Mouse (Mus musculus) stomach, postnatal 0 days (tissue): ENCODE data around the gene Epha4. TPM values are rescaled to one million over a fixed set of nuclear protein-coding genes. Genes with fewer than 3 reads are reported as not detected.

Source experiments
- ATAC-seq: fragments of 200-750 bp; cut with Nextera tagmentation; 2 replicates; pipeline ENCODE4 v1.8.0; 2017; ENCODE audit not compliant: low FRiP score, low TSS enrichment
- DNase-seq: peaks from one replicate; pipeline ENCODE4 v3.0.0-alpha.2; 2016; ENCODE audit warnings: low spot score
- H3K27ac ChIP-seq: fragments of 300-500 bp; sonication (generic); replicated peaks from 2 replicates; pipeline ENCODE4 v1.5.1; 2014; ENCODE audit warnings: mild to moderate bottlenecking, control low read depth
- H3K27me3 ChIP-seq: fragments of 300-500 bp; sonication (generic); 2 replicates; pipeline ENCODE4 v1.6.1; 2014; ENCODE audit warnings: low read length; ENCODE audit not compliant: control insufficient read depth, insufficient read depth
- H3K36me3 ChIP-seq: fragments of 300-500 bp; sonication (generic); 2 replicates; pipeline ENCODE4 v1.6.1; 2014; ENCODE audit warnings: low read length, mixed read lengths; ENCODE audit not compliant: control insufficient read depth, insufficient read depth
- H3K4me1 ChIP-seq: fragments of 300-500 bp; sonication (generic); replicated peaks from 2 replicates; pipeline ENCODE4 v1.6.1; 2014; ENCODE audit warnings: antibody characterized with exemption; ENCODE audit not compliant: control insufficient read depth, insufficient read depth
- H3K4me2 ChIP-seq: fragments of 300-500 bp; sonication (generic); replicated peaks from 2 replicates; pipeline ENCODE4 v1.6.1; 2014; ENCODE audit warnings: low read depth, mild to moderate bottlenecking, control low read depth, moderate library complexity
- H3K4me3 ChIP-seq: fragments of 300-500 bp; sonication (generic); 2 replicates; pipeline ENCODE4 v1.5.1; 2014; ENCODE audit warnings: low read depth, low read length, control low read depth
- H3K9ac ChIP-seq: fragments of 300-500 bp; sonication (generic); 2 replicates; pipeline ENCODE4 v1.6.1; 2014; ENCODE audit warnings: mild to moderate bottlenecking, low read length, control low read depth, mixed read lengths
- H3K9me3 ChIP-seq: fragments of 300-500 bp; sonication (generic); 2 replicates; pipeline ENCODE4 v1.6.1; 2016; ENCODE audit warnings: low read length; ENCODE audit not compliant: control insufficient read depth
- CTCF ChIP-seq: IDR thresholded peaks from 2 replicates; pipeline ENCODE4 v1.5.1; 2016; ENCODE audit warnings: antibody characterized with exemption, low read depth, mild to moderate bottlenecking, moderate library complexity
- EP300 ChIP-seq: optimal IDR thresholded peaks from 2 replicates; pipeline ENCODE3; 2016; ENCODE audit warnings: antibody characterized with exemption
- WGBS: fragments of 180-500 bp; shearing (Covaris S2); extraction: QIAGEN DNeasy Blood & Tissue Kit; methylation state at CpG from one replicate; pipeline ENCODE4 v1.1.7; 2014; 5-methylcytosine and 5-hydroxymethylcytosine counted together
- polyA plus RNA-seq: library from polyadenylated mRNA; unstranded; fragments of >200 nt; fragmentation: Nextera tagmentation; extraction: Ambion mirVana; gene quantifications from 2 replicates; pipeline ENCODE4 v1.2.1, GENCODE M21; 2015

Epha4 gene
- polyA plus RNA-seq, 1 experiment from 2014 or later = 5.4 TPM

GRCm38 (mm10) chr1:77503711-77504181 lies 11.1 kb downstream of the Epha4 start:
- TF ChIP-seq CTCF (0 out of 2 replicates have a peak, but pooled peaks have one; percentile 8), EP300 (no peak)
- Histone ChIP-seq H3K27ac (no peak overlapping the region), H3K4me2 (no peak overlapping the region), H3K4me3 (no peak overlapping the region), H3K9me3 (no peaks in the 10 kb centered on the region), H3K27me3 (no peaks in the 10 kb centered on the region), H3K4me1 (no peaks in the 10 kb centered on the region), H3K9ac (no peak overlapping the region), H3K36me3 (no peaks in the 10 kb centered on the region)
- DNase-seq = peak; percentile 19
- no peak for ATAC-seq
- WGBS = 71% methylated on average over 8 of the region's 8 CpGs

GRCm38 (mm10) chr1:77502554-77503119 lies 12.3 kb downstream of the Epha4 start:
- Histone ChIP-seq H3K4me3 (no peak overlapping the region), H3K27me3 (no peaks in the 10 kb centered on the region), H3K4me2 (no peak overlapping the region), H3K9ac (no peak overlapping the region), H3K4me1 (no peaks in the 10 kb centered on the region), H3K36me3 (no peaks in the 10 kb centered on the region), H3K9me3 (no peaks in the 10 kb centered on the region), H3K27ac (no peak overlapping the region)
- DNase-seq (no peak), ATAC-seq (no peak)
- no peak for TF ChIP-seq EP300
- TF ChIP-seq CTCF = no peak
- 47% methylated on average over 11 of the region's 11 CpGs for WGBS

- no peaks in the 10 kb centered on the region for H3K36me3 ChIP-seq
- TF ChIP-seq EP300 (no peak), CTCF (no peak)
- H3K27me3 ChIP-seq = no peaks in the 10 kb centered on the region
- no peak overlapping the region for H3K27ac ChIP-seq
- no peak overlapping the region for H3K9ac ChIP-seq
- 0 out of 2 replicates have a peak, but pooled peaks cover 3% of the 10 kb centered on the region for H3K4me1 ChIP-seq
- no peak overlapping the region for H3K4me3 ChIP-seq
- no peaks in the 10 kb centered on the region for H3K9me3 ChIP-seq
- no peak overlapping the region for H3K4me2 ChIP-seq
- DNase-seq (no peak), ATAC-seq (no peak)
- 81% methylated on average over 13 of the region's 13 CpGs for WGBS
Measured at GRCm38 (mm10) chr1:77501363-77501933, 13.4 kb downstream of the Epha4 start.

GRCm38 (mm10) chr1:77497506-77497905 lies 17.4 kb downstream of the Epha4 start:
- ATAC-seq = no peak
- 67% methylated on average over 4 of the region's 4 CpGs for WGBS

GRCm38 (mm10) chr1:77496468-77497181 lies 18.3 kb downstream of the Epha4 start:
- Histone ChIP-seq H3K4me2 (no peak overlapping the region; the same call in 1 of the 2 replicates), H3K9me3 (no peaks in the 10 kb centered on the region), H3K36me3 (no peaks in the 10 kb centered on the region), H3K27me3 (no peaks in the 10 kb centered on the region), H3K4me1 (0 out of 2 replicates have a peak, but pooled peaks cover 3% of the 10 kb centered on the region), H3K27ac (no peak overlapping the region), H3K4me3 (no peak overlapping the region), H3K9ac (no peak overlapping the region)
- no peak for ATAC-seq
- DNase-seq = no peak
- TF ChIP-seq EP300 (no peak), CTCF (no peak; the same call in 1 of the 2 replicates)
- WGBS = 45% methylated on average over 11 of the region's 11 CpGs

More at GRCm38 (mm10) chr1:77497506-77497905, 17.4 kb downstream of the Epha4 start:
- TF ChIP-seq EP300 (no peak), CTCF (no peak)
- Histone ChIP-seq H3K4me2 (no peak overlapping the region), H3K9ac (no peak overlapping the region), H3K4me1 (0 out of 2 replicates have a peak, but pooled peaks cover 3% of the 10 kb centered on the region), H3K27me3 (no peaks in the 10 kb centered on the region), H3K4me3 (no peak overlapping the region), H3K27ac (no peak overlapping the region), H3K9me3 (no peaks in the 10 kb centered on the region), H3K36me3 (no peaks in the 10 kb centered on the region)
- DNase-seq = no peak
